Mouse (Mus musculus) liver, adult 2 months (tissue): ENCODE results near the gene Nhlrc1. TPM values are rescaled to one million over a fixed set of nuclear protein-coding genes. Genes with fewer than 3 reads are reported as not detected.

ENCODE experiments used
- DNase-seq: peaks from one replicate; pipeline ENCODE4 v3.0.0-alpha.2; 2011; ENCODE audit warnings: low read depth, low spot score; ENCODE audit errors: extremely low read depth
- H3K27ac ChIP-seq: fragments of 200-500 bp; replicated peaks from 2 replicates; pipeline ENCODE4 v1.5.1; 2012; ENCODE audit warnings: low read depth, mild to moderate bottlenecking, control low read depth, inconsistent platforms, low read length; ENCODE audit not compliant: insufficient read depth
- H3K27me3 ChIP-seq: fragments of 200-500 bp; 2 replicates; pipeline ENCODE4 v1.6.1; 2012; ENCODE audit warnings: mild to moderate bottlenecking, moderate library complexity, low read length, inconsistent platforms; ENCODE audit not compliant: control insufficient read depth, insufficient read depth
- H3K36me3 ChIP-seq: fragments of 200-500 bp; 2 replicates; pipeline ENCODE4 v1.6.1; 2012; ENCODE audit warnings: low read length, inconsistent platforms; ENCODE audit not compliant: control insufficient read depth, insufficient read depth
- H3K4me1 ChIP-seq: fragments of 200-500 bp; 2 replicates; pipeline ENCODE4 v1.6.1; 2011; ENCODE audit warnings: low read length; ENCODE audit not compliant: control insufficient read depth, insufficient read depth
- H3K4me3 ChIP-seq: fragments of 200-500 bp; 2 replicates; pipeline ENCODE4 v1.5.1; 2011; ENCODE audit warnings: low read depth, mild to moderate bottlenecking, control low read depth, low read length, moderate library complexity; ENCODE audit not compliant: insufficient read depth
- H3K79me2 ChIP-seq: fragments of 200-500 bp; 2 replicates; pipeline ENCODE4 v1.6.1; 2012; ENCODE audit warnings: inconsistent platforms, mild to moderate bottlenecking, low read length, moderate library complexity; ENCODE audit not compliant: control insufficient read depth, insufficient read depth
- H3K9ac ChIP-seq: fragments of 200-500 bp; 2 replicates; pipeline ENCODE4 v1.6.1; 2012; ENCODE audit warnings: low read depth, mild to moderate bottlenecking, control low read depth, inconsistent platforms, low read length
- CTCF ChIP-seq: fragments of 200-500 bp; IDR thresholded peaks from 2 replicates; pipeline ENCODE4 v1.5.1; 2011; ENCODE audit warnings: low read depth, low read length, control low read depth
- POLR2A ChIP-seq: fragments of 200-500 bp; IDR thresholded peaks from 2 replicates; pipeline ENCODE4 v1.6.1; 2011; ENCODE audit warnings: low read length, control low read depth; ENCODE audit not compliant: insufficient read depth; ENCODE audit errors: extremely low read depth
- WGBS: fragments of 180-500 bp; shearing (Covaris S2); methylation state at CpG from one replicate; pipeline ENCODE4 v1.1.7; 2018; 5-methylcytosine and 5-hydroxymethylcytosine counted together
- polyA plus RNA-seq: library from polyadenylated mRNA; depleted of rRNA; stranded (reverse); fragments of >200 nt; gene quantifications from 2 replicates; pipeline ENCODE4 v1.2.3, GENCODE M21; 2012
- total RNA-seq: library from RNA; depleted of rRNA; stranded (reverse); fragments of >200 nt; gene quantifications from 2 replicates; pipeline ENCODE4 v1.2.3, GENCODE M21; 2014

The Nhlrc1 gene
- total and polyA plus RNA-seq, 2 experiments: 0.83 to 1.8 TPM

- peak; percentile 71 for DNase-seq
- Histone ChIP-seq H3K4me1 (peaks cover 11% of the 10 kb centered on the region), H3K27me3 (no peaks in the 10 kb centered on the region), H3K27ac (peak overlapping the region; percentile 81), H3K9ac (peak overlapping the region; percentile 36), H3K79me2 (peaks cover 15% of the 10 kb centered on the region; the same call in 1 of the 2 replicates), H3K36me3 (peaks cover 6% of the 10 kb centered on the region), H3K4me3 (peak overlapping the region; percentile 57)
- TF ChIP-seq CTCF (no peak), POLR2A (no peak)
- WGBS: 6% methylated on average over 8 of the region's 8 CpGs
Measured at GRCm38 (mm10) chr13:47042024-47042633, 27.5 kb upstream of the Nhlrc1 start.

DNA sequence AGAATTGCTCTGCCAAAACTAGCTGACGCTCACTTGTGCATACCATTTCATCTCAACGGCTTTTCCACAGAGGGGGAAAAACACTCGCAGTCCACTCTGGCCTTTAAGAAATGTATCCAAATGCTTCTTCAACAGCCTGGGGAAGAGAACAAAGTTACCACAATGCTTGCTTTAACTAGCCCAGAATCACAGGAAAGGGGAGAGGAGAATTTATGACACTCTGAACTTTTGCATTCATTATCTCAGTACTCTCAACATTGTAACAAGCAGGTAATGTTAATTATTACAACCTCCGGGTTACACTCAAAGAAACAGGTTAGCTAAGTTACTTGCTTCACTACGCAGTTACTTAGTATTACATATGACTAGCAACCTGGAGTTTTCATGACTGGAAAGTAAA lies 25.4 kb upstream of the Nhlrc1 start:
- DNase-seq: no peak
- Histone ChIP-seq H3K27ac (no peak overlapping the region), H3K9ac (no peak overlapping the region), H3K4me1 (peaks cover 11% of the 10 kb centered on the region), H3K36me3 (peaks cover 8% of the 10 kb centered on the region), H3K27me3 (no peaks in the 10 kb centered on the region), H3K4me3 (no peak overlapping the region), H3K79me2 (peaks cover 12% of the 10 kb centered on the region; the same call in 1 of the 2 replicates)
- TF ChIP-seq POLR2A (no peak), CTCF (no peak)
- 74% methylated on average over 5 of the region's 5 CpGs for WGBS

- no peak overlapping the region for H3K27ac ChIP-seq
- peak; percentile 85 for DNase-seq
- no peak overlapping the region for H3K9ac ChIP-seq
- no peaks in the 10 kb centered on the region for H3K79me2 ChIP-seq
- H3K36me3 ChIP-seq: peaks cover 8% of the 10 kb centered on the region
- whole genome bisulfite sequencing: 28% methylated on average over 6 of the region's 6 CpGs
- H3K4me3 ChIP-seq: no peak overlapping the region
- H3K4me1 ChIP-seq: peaks cover 8% of the 10 kb centered on the region; the same call in 1 of the 2 replicates
- TF ChIP-seq CTCF (no peak), POLR2A (no peak)
- H3K27me3 ChIP-seq: no peaks in the 10 kb centered on the region
Measured at GRCm38 (mm10) chr13:47037946-47038345, 23.3 kb upstream of the Nhlrc1 start.

DNA sequence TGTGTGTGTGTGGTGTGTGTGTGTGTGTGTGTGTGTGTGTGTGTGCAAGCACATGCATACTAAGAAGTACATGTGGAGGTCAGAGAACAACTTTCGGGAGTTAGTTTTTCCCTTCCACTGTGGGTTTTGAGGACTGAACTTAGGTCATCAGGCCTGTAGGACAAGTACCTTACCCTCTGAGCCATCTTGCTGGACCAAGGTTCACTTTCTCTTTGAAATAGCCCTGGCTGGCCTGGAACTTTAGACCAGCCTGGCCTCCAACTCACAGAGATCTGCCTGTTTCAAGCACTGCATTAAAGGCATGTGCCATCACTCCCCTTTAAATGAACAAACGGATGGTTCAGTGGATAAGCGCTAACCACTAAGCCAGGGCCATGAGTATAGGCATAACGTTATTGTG lies 19.0 kb upstream of the Nhlrc1 start:
- TF ChIP-seq POLR2A (no peak), CTCF (no peak)
- 67% methylated on average over 4 of the region's 4 CpGs for WGBS

GRCm38 (mm10) chr13:47030376-47031107 lies 15.9 kb upstream of the Nhlrc1 start:
- TF ChIP-seq CTCF: no peak
- TF ChIP-seq POLR2A: no peak
- peak; percentile 80 for DNase-seq
- no peaks in the 10 kb centered on the region for H3K27me3 ChIP-seq
- H3K27ac ChIP-seq: no peak overlapping the region
- peaks cover 5% of the 10 kb centered on the region; the same call in 1 of the 2 replicates for H3K4me1 ChIP-seq
- no peak overlapping the region for H3K4me3 ChIP-seq
- H3K36me3 ChIP-seq: peaks cover 9% of the 10 kb centered on the region
- 59% methylated on average over 17 of the region's 17 CpGs for WGBS
- no peak overlapping the region for H3K9ac ChIP-seq
- H3K79me2 ChIP-seq: no peaks in the 10 kb centered on the region

More for the DNA sequence above, 19.0 kb upstream of the Nhlrc1 start:
- Histone ChIP-seq H3K4me1 (peaks cover 5% of the 10 kb centered on the region; the same call in 1 of the 2 replicates), H3K36me3 (peaks cover 7% of the 10 kb centered on the region), H3K27ac (no peak overlapping the region), H3K4me3 (no peak overlapping the region), H3K9ac (no peak overlapping the region), H3K27me3 (no peaks in the 10 kb centered on the region), H3K79me2 (no peaks in the 10 kb centered on the region)
- peak; percentile 80 for DNase-seq

- no peak overlapping the region for H3K4me3 ChIP-seq
- H3K9ac ChIP-seq: no peak overlapping the region
- WGBS: 85% methylated on average over 7 of the region's 7 CpGs
- peaks cover 2% of the 10 kb centered on the region; the same call in 1 of the 2 replicates for H3K4me1 ChIP-seq
- H3K27me3 ChIP-seq: no peaks in the 10 kb centered on the region
- H3K79me2 ChIP-seq: no peaks in the 10 kb centered on the region
- no peak for DNase-seq
- peaks cover 8% of the 10 kb centered on the region; the same call in 1 of the 2 replicates for H3K36me3 ChIP-seq
- no peak overlapping the region for H3K27ac ChIP-seq
- TF ChIP-seq CTCF: no peak
- TF ChIP-seq POLR2A: no peak
Measured at GRCm38 (mm10) chr13:47020798-47021197, 6.1 kb upstream of the Nhlrc1 start.
